Mouse (Mus musculus) gastrocnemius, postnatal 14 days (tissue): Measurements from ENCODE around the gene Atg4d. TPM values are rescaled to one million over a fixed set of nuclear protein-coding genes. Genes with fewer than 3 reads are reported as not detected.
A peak's percentile ranks its signal among the peaks of the same experiment; 100 is the strongest.
"Not testable (repeated sequence)": the region's sequence is repeated elsewhere in the genome, so short reads cannot be mapped to it uniquely, and the experiment has no call there.

Experiments
- DNase-seq: peaks from one replicate; pipeline ENCODE4 v3.0.0; 2021; ENCODE audit warnings: mixed read lengths
- intact Hi-C: fragments of 180-260 bp; cut with DNase I; formaldehyde crosslinking; loops from one replicate; pipeline ENCODE4 v1.15.1; 2025; ENCODE audit warnings: low total_unique reads
- long read RNA-seq, 2 experiments: library from polyadenylated mRNA; stranded (forward); transcript quantifications; one replicate each; pipeline ENCODE4 v2.0.0; 2021
- total RNA-seq, 2 experiments: library from RNA; stranded (reverse); gene quantifications; 2 replicates each; pipeline ENCODE4 v1.2.3; 2021

The Atg4d gene
- 10 to 100 TPM; 36.2 to 39.6 TPM for total RNA-seq
- long read RNA-seq, experiment 1, full-length matches to known transcripts, result 101 of 124 reads
- long read RNA-seq, experiment 1, partial matches to known transcripts, result 7 of 124 reads
- long read RNA-seq, experiment 1, other reads (novel, unspliced or antisense), result 16 of 124 reads
- long read RNA-seq, experiment 2, full-length matches to known transcripts, result 117 of 143 reads
- long read RNA-seq, experiment 2, partial matches to known transcripts, result 9 of 143 reads
- long read RNA-seq, experiment 2, other reads (novel, unspliced or antisense), result 17 of 143 reads

- intact Hi-C loops, result no loop called here
Measured at GRCm38 (mm10) chr9:21265000-21265561, at the start of gene Atg4d. TSS of gene Atg4d (plus strand) at chr9:21265293.

GRCm38 (mm10) chr9:21216050-21216841 lies 48.8 kb upstream of the Atg4d start:
- DNase-seq, result no peak
- intact Hi-C loops, result no loop called here

More at GRCm38 (mm10) chr9:21265000-21265561, at the start of gene Atg4d:
- DNase-seq, result peak; percentile 99

- intact Hi-C loops, result no loop called here
- DNase-seq, result no peak
Measured at GRCm38 (mm10) chr9:21219820-21220219, 45.3 kb upstream of the Atg4d start.

- peak; percentile 84 for DNase-seq
- intact Hi-C loops, result no loop called here
Measured at GRCm38 (mm10) chr9:21220490-21221382, 44.4 kb upstream of the Atg4d start.

- DNase-seq, result no peak
- intact Hi-C loops, result no loop called here
Measured at GRCm38 (mm10) chr9:21221383-21221929, 43.6 kb upstream of the Atg4d start.

GRCm38 (mm10) chr9:21223490-21223889 lies 41.6 kb upstream of the Atg4d start:
- DNase-seq, intact Hi-C loops: not testable (repeated sequence)

- intact Hi-C loops, result no loop called here
- DNase-seq, result no peak
Measured at GRCm38 (mm10) chr9:21223906-21224305, 41.2 kb upstream of the Atg4d start.

GRCm38 (mm10) chr9:21224576-21225414 lies 40.3 kb upstream of the Atg4d start:
- no peak for DNase-seq
- intact Hi-C loops, result no loop called here

GRCm38 (mm10) chr9:21225415-21225758 lies 39.7 kb upstream of the Atg4d start:
- DNase-seq, result no peak
- intact Hi-C loops, result no loop called here

GRCm38 (mm10) chr9:21227342-21227741 lies 37.8 kb upstream of the Atg4d start:
- intact Hi-C loops, result no loop called here

GRCm38 (mm10) chr9:21231551-21231950 lies 33.5 kb upstream of the Atg4d start:
- DNase-seq, result no peak
- intact Hi-C loops, result no loop called here

More at GRCm38 (mm10) chr9:21227342-21227741, 37.8 kb upstream of the Atg4d start:
- DNase-seq, result no peak

GRCm38 (mm10) chr9:21232867-21233266 lies 32.2 kb upstream of the Atg4d start:
- DNase-seq, result no peak
- intact Hi-C loops, result no loop called here

- DNase-seq, result no peak
- intact Hi-C loops, result no loop called here
Measured at GRCm38 (mm10) chr9:21233366-21233765, 31.7 kb upstream of the Atg4d start.

GRCm38 (mm10) chr9:21233805-21234204 lies 31.3 kb upstream of the Atg4d start:
- DNase-seq, result no peak
- intact Hi-C loops, result no loop called here

GRCm38 (mm10) chr9:21235341-21235740 lies 29.8 kb upstream of the Atg4d start:
- DNase-seq, result no peak
- intact Hi-C loops, result no loop called here

GRCm38 (mm10) chr9:21236991-21237367 lies 28.1 kb upstream of the Atg4d start:
- intact Hi-C loops, result no loop called here
- no peak for DNase-seq

- intact Hi-C loops, result no loop called here
Measured at GRCm38 (mm10) chr9:21237368-21238003, 27.6 kb upstream of the Atg4d start.

More at GRCm38 (mm10) chr9:21237368-21238003, 27.6 kb upstream of the Atg4d start:
- DNase-seq, result no peak
